Mouse (Mus musculus): Measurements from ENCODE around the gene Lipc.

- no peak for TF ChIP-seq CTCF (IDR thresholded peaks at IDR 0.05; ENCODE audit: borderline replicate concordance, control insufficient read depth, extremely low read depth, insufficient read depth, low read length, poor library complexity)
- no peak for TF ChIP-seq POLR2A (IDR thresholded peaks at IDR 0.05; ENCODE audit: control insufficient read depth, extremely low read depth, insufficient read depth, low read length, poor library complexity)
Observed at GRCm38 (mm10) chr9:70794643-70795438, 157.2 kb downstream of the Lipc start.

All from thymus, adult 2 months (tissue).